Mouse (Mus musculus) 3134 (cell line): ENCODE results near the gene Stx18.

Source experiments
- DNase-seq: peaks from one replicate; pipeline ENCODE4 v3.0.0-alpha.2; 2011; ENCODE audit warnings: low spot score; ENCODE audit not compliant: insufficient read length; ENCODE audit errors: extremely low read depth

Gene Stx18

DNA sequence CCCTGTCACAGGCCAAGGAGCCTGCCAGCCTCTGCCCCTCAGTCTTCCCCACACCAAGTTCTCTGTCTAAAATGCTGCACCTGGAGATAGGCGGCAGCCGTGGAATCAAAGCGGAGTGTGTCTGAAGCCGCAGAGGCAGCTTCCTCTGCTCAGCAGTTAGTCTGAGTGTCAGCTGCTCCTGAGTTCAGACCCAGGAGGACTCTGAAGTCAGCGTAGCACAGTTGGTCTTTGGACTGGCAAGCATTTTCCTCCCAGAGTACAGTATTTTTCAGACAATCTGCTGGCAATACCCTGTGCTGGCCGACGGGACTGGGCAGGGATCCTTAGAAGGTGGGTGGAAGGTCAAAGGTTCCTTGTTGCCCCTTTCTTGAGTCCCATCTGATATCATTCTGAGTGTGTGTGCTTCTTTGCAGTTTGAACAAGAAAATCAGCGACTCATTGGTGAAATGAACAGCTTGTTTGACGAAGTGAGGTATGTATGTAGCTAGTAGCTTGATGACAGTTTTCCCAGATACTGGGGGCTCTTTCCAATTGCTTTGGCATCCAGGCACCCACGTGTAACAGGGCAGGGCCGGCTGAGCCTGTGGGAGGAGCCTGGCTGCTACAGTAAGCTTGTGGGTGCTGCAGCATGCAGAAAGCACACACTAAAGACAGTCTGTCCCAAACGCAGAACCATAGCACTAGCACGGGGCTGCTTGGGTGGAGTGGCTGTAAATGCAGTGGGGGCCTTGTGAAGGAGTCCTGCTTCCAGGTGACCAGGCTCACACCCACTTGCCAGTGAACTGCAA, 88.2 kb downstream of the Stx18 start:
- no peak for DNase-seq

GRCm38 (mm10) chr5:38129339-38129738, 90.8 kb downstream of the Stx18 start:
- DNase-seq = no peak

DNA sequence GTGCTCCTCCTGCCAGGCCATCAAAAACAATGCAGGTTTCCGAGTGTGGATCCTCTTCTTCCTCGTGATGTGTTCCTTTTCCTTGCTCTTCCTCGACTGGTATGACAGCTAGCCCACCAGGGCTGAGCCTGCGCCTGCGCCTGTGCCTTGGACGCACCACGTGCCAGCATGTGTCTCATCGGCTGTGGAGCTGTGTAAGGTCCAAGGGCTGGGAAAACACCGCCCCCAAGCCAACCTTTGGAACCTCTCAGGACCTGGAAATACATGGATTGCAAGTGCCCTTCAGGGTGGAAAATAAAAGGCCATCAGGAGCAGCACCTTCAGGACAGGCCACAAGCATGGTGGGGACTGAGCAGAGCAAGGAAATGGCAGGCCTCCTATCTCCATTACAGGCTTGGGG, 97.7 kb downstream of the Stx18 start:
- DNase-seq = no peak

DNA sequence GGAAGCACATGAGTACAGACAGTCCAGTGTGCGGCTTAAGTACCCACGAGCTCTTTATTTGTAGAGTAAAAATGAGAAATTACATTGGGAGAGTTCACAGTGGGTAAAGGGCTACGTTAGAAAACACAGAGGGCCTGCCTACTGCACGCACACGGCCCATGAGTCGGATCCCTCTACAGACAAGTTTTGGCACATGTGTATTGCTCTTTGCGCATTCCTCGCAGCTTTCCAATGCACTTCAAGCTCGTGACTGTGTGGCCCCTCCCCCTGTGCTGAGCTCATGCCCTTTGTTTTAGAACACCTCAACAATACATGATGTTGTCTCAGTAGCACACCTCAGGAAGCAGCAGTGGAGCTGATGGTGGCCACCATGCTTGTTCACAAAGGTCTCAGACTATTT, 98.6 kb downstream of the Stx18 start:
- no peak for DNase-seq

DNA sequence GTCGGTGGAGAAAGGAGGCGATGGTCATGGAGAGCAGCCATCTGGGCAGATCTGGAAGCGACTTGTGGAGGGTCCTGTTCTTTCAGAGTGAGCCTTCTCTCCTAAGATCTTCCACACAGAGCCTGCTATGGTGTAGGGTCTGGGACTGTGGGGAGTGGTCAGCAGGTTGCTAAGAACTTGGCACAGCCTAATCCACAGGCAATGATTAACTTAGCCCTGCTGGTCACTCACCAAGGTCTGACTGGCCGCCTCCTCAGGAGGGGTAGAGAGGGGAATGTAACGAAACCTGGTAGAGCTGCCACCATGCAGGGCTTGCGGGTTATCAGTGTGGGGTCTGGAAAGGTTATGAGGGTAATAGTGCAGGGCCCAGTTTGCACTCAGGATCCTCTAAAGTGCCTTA, 102.4 kb downstream of the Stx18 start:
- DNase-seq = no peak

DNA sequence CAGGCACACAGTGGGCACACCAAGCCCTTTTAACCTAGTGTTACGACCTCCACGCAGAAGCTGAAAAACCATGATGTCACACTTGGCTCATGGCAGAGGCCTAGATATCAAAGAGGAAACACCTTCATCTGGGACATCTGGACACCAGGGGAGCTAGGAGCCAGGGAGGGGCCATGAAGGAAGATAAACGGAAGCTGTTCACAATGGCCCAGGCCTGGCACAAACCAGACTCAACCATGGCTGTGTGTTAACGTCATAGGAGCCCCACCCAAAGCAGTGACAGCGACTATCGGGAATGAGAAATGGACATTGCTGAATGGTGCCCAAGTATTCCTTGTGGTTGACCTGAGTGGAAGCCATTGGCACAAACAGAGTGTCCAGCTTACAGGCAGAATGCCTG, 108.0 kb downstream of the Stx18 start:
- no peak for DNase-seq

DNA sequence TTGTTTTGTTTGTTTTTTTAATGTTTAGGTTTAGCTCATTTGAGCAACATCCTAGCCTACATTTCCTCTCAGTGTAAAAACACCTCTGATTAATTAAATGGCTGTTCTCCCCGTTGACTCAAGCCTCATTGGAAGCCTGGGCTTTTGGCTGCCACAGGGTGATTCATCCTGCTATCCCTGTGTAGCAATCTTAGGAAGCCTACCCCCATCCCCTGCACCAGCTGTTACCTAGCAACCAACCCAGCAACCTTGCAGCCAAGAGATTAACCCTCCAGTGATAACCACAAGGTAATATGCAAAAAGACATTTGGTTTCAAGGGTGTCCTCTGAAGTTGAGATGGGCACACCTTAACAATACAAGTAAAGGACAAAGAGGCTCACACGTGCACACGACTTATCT, 112.7 kb downstream of the Stx18 start:
- DNase-seq = no peak

GRCm38 (mm10) chr5:38152201-38153108, 113.9 kb downstream of the Stx18 start:
- DNase-seq = no peak

DNA sequence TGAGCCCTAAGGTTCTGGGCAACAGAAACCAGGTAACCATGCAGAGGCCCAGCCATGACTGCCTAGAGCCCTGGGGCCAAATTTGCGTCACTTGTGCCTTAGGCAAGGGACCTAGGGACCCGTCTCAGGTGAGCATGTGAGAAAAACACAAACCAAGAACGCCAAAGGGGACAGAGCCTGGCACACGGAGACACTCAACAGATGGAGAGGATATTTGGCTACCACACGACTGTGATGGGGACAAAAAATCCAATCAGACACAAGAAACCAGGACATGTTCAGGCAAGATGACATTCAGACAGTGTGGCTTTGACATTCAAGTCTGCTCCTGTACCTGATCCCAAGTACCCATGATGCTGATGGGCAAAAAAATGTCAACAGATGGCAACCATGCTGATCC, 115.1 kb downstream of the Stx18 start:
- DNase-seq = no peak

DNA sequence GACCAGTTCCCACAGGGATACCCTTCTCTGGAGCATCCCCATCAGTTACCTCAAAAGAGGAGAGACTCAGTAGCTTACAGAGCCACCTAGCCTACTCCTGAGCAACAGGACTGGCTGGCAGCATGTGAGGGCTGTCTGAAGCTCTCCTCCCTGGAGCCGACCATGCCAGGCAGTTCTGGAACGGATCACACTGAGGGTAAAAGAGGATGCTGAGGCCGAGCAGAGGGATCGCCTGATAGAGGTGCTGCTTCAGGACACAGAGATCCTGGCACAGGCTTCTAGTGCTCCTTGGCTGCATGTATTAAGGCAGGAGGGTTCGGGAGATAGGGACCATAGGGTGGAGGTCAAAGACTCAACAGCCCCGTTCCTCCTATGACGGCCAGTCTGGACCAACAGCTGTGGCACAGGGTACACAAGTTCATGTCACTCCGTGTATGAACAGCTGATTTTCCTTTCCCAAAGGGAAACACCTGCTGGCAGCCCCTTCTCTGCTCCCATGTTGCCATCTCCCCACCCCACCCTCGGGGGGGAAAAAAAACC, 119.0 kb downstream of the Stx18 start:
- no peak for DNase-seq

DNA sequence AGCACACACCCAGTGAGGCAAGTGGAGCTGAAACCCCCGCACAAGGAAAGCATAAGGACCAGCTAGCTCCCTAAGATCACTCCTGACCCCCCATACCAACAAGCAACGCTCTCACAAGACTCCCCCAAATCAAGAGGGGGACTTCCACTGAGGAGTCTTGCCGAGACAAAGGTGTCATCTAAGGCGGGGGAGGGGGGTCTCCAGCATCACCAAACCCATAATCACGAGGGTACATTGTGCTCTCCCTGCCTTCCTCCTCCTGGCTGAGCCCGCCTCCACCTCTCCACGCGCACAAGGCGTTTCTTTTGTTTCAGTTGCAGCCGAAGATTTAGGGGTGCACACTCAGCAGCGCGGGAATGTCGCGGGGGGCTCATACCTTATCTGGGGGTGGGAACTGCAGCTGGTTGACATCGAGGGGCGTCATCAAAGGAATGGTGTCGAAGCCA, 120.0 kb downstream of the Stx18 start:
- DNase-seq = no peak

DNA sequence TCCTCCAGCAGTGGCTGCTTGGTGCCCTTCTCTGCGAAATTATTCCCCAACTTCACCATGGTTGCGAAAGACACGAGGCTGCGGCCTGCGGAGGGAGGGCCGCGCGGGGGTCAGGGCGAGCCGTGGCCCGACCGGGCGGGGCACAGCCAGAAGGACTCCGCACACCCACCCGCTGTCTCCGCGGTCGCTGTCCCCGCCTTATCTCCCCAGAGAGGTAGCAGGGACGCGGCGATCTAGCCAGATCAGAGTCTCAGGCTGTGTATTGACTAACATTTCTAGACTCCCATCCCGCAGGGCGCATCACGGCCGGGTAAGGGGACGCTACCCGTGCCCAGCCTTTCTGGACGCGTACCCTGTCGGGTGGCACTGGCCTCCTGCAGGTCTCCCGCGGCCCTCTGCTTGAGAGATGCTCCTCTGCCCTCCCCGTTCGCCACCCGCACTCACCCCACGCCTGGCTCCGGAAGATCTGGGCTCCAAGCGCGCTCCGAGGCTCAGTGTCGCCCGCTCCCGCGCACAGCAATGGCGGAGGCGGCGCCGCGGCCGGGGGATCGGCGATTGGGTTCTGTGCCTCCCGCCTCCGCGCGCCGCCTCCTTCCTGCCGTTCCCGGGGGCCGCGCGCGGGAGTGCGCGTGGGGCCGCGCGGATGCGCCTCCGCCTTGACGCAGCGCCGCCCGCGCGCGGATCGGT, 120.5 kb downstream of the Stx18 start:
- no peak for DNase-seq

- DNase-seq = no peak
These were observed 121.3 kb downstream of the Stx18 start, which contains the start of gene Nsg1 for GRCm38 (mm10) chr5:38159634-38160413. Gene Nsg1, minus strand, starts transcription at chr5:38159907.

- DNase-seq = no peak
These were observed 130.0 kb downstream of the Stx18 start for GRCm38 (mm10) chr5:38168497-38168896.

DNA sequence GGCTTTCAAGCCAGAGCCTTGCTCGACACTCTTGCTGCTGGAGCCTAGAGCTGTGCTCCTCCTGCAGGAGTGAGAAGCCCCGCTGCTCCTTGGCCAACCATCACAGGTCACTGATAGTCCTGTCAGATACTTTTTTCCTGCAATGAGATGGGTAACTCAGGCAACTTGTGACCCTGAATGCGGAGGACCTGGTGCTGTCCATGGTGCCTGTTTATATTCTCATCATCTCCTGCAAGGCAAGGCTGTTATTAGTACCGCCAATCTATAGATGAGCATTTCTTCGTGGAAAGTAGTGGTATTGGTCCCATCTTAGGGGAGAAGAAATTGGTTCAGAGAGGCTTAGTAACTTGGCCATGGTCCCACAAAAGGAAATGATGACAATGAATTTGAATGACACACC, 135.2 kb downstream of the Stx18 start:
- no peak for DNase-seq

DNA sequence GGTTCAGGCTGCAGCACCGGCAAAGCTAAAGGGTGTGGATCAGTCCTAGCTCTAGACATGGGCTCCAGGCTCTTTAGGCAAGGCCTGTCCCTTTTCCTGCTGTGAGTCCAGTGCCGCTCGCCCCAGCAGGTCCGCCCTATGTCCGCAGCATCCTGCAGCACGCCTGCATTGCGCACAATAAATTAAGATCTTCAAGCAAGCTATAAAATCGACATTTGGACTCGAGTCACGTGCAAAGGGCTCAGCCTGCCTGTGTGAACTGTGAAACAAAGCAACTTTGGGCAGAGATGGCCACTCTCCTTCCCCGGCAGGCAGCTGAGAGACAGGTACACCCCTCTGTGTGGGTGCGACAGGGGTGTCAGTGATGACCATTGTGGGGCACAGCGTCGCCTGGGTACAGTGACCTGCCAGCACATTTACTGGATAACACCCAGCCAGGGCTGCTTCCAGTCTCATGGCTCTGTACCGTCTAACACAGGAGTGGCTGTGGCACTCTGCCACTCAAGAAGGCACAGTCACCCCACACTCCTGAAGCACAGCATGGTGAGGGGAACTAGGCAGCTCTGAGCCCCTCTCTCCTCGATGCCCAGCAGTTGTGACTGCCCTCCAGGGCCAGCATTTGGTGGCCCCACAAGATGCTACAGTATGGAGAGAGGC, 135.8 kb downstream of the Stx18 start:
- DNase-seq = no peak

GRCm38 (mm10) chr5:38184688-38185285, 146.2 kb downstream of the Stx18 start:
- DNase-seq = no peak

DNA sequence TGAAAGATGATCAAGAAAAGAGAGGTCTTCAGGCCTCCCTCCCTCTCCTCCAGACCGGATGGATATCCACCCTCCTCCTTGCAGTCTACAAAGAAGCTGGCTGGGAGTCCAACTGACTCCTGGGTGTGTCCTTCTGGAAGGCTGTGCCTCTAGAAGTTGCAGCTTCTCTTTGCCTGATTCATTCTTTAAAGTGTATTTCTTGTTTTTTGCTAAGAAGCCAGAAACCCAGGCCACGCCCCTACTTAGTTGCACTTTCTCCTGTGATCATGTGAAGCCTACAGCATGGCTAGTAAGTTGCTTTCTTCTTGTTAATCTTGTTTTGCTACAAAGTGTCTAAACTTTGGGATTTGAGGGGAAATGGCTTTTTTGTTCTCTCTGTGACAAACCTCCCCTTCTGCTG, 148.5 kb downstream of the Stx18 start:
- no peak for DNase-seq
